Mouse (Mus musculus): ENCODE results near the gene Nhlrc1. TPM values are rescaled to one million over a fixed set of nuclear protein-coding genes. Genes with fewer than 3 reads are reported as not detected.
A peak's percentile ranks its signal among the peaks of the same experiment; 100 is the strongest.

Gene Nhlrc1
- polyA plus RNA-seq, 1 experiment from 2014 or later: 4.1 TPM

DNA sequence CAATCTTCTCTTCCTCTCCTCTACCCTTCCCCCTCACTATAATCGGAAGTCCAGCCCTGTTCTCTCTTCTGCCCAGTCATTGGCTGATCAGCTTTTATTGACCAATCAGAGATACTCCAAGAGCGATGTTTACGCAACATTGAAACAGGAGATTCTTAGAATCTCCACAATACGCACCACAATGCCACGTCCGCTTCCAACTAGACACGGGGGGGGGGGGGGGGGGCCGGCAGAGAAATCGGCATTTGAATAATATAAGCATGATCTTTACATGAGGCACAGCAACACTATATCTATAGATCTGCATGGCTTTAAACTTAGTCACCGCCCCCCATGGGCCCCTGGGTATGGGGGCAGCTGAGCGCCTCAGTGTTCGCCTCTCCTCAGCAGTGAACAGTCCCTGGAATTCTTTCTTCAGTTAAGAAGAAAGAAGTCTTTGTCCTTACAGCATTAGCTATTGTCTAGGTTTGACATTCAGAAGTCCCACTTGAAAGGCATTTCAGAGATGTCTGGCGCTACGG, 39.6 kb downstream of the Nhlrc1 start:
- no peaks in the 10 kb centered on the region for H3K9me3 ChIP-seq
- no peaks in the 10 kb centered on the region for H3K36me3 ChIP-seq
- H3K4me3 ChIP-seq: no peak overlapping the region
- peak overlapping the region; percentile 52; the same call in 1 of the 2 replicates for H3K9ac ChIP-seq
- no peaks in the 10 kb centered on the region for H3K27me3 ChIP-seq (replicated peaks)
- H3K27ac ChIP-seq (replicated peaks): no peak overlapping the region
- ATAC-seq (ENCODE audit: extremely low read depth, insufficient number of reproducible peaks, low FRiP score, low TSS enrichment): no peak
- WGBS: 53% methylated on average over 14 of the region's 14 CpGs
- peaks cover 26% of the 10 kb centered on the region for H3K4me1 ChIP-seq
- H3K4me2 ChIP-seq: peak overlapping the region; percentile 51

DNA sequence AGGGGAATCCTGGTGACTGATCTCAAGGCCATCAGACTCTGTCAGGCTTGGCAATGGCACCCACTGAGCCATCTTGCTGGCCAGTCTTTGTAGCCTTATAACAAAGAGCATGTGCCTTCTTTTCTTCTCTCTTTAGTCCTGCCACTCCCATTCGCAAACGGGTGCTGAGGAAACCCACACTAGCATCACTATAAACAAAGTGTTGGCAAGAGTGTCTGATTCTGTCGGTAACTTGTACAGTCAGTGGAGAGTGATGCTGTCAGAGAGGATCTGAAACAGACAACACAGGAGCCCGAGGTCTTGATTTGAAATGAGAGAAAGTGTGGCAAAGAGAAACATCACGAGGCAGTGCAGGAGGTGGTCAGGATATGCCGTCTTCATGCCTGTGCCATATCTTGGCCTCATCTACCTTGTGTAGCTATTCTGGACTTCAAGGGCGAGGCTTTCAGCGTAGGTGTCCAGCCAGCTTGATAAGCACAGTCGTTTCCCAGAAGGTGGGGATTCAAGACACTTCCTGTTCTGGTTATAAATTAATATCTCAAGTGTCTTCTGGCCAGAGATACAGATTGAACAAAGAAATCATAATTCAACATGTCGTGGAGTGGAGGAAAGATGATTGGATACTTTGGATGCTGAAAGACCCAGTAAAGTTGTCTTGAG, 44.2 kb downstream of the Nhlrc1 start:
- H3K27ac ChIP-seq (replicated peaks): no peak overlapping the region
- no peaks in the 10 kb centered on the region for H3K36me3 ChIP-seq
- H3K4me1 ChIP-seq: peaks cover 6% of the 10 kb centered on the region
- no peak overlapping the region for H3K4me2 ChIP-seq
- 64% methylated on average over 10 of the region's 10 CpGs for WGBS
- no peak overlapping the region for H3K4me3 ChIP-seq
- H3K9ac ChIP-seq: no peak overlapping the region
- H3K9me3 ChIP-seq: no peaks in the 10 kb centered on the region
- no peak for ATAC-seq (ENCODE audit: extremely low read depth, insufficient number of reproducible peaks, low FRiP score, low TSS enrichment)
- H3K27me3 ChIP-seq (replicated peaks): no peaks in the 10 kb centered on the region

DNA sequence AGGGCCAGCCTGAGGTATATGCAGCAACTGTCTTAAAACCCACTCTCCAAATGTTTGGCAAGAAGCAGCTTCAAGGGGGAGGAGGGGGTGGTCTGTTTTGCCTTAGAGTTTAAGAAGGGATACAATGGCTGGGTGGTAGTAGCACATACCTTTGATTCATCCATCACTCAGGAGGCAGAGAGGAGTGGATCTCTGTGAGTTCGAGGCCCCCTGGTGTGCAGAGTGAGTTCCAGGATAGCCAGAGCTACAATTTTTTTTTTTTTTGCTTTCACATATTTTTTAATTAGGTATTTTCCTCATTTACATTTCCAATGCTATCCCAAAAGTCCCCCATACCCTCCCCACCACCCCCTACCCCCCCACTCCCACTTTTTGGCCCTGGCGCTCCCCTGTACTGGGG, 46.0 kb downstream of the Nhlrc1 start:
- ATAC-seq (ENCODE audit: extremely low read depth, insufficient number of reproducible peaks, low FRiP score, low TSS enrichment): no peak
- Histone ChIP-seq H3K27ac (replicated peaks) (no peak overlapping the region), H3K4me2 (no peak overlapping the region), H3K36me3 (no peaks in the 10 kb centered on the region), H3K9me3 (no peaks in the 10 kb centered on the region), H3K9ac (no peak overlapping the region), H3K4me3 (no peak overlapping the region), H3K27me3 (replicated peaks) (no peaks in the 10 kb centered on the region), H3K4me1 (no peaks in the 10 kb centered on the region)
- 71% methylated on average over 2 of the region's 2 CpGs for WGBS

DNA sequence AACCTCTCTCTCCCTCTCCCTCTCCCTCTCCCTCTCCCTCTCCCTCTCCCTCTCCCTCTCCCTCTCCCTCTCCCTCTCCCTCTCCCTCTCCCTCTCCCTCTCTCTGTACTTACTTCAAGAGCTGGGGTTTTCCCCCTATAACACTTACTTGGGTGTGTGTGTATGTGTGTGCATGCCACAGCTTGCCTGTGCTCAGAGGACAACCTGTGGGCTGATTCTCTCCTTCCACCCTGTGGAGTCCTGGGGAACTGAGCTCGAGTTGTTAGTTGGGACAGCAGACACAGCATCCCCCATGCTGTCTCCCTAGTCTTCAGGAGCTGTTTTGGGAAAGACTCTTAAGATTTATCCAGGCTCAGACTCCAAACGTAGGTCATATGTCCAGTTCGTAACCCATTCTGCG, 47.3 kb downstream of the Nhlrc1 start:
- Histone ChIP-seq H3K4me2 (no peak overlapping the region), H3K36me3 (no peaks in the 10 kb centered on the region), H3K4me3 (no peak overlapping the region), H3K9ac (no peak overlapping the region), H3K9me3 (no peaks in the 10 kb centered on the region), H3K27ac (replicated peaks) (no peak overlapping the region), H3K4me1 (no peaks in the 10 kb centered on the region), H3K27me3 (replicated peaks) (no peaks in the 10 kb centered on the region)
- ATAC-seq (ENCODE audit: extremely low read depth, insufficient number of reproducible peaks, low FRiP score, low TSS enrichment): no peak
- 65% methylated on average over 4 of the region's 4 CpGs for WGBS

Other genes with a start within 250 kb of the Nhlrc1 start
- gene Kif13a, start 85.0 kb downstream of the Nhlrc1 start, polyA plus RNA-seq (2015; fragmentation: Nextera tagmentation; extraction: Ambion mirVana): 22.9 and 32.9 TPM in 2 replicates
- 6.6 and 7.0 TPM in 2 replicates for gene Kdm1b, start 28.6 kb upstream of the Nhlrc1 start, polyA plus RNA-seq (2015; fragmentation: Nextera tagmentation; extraction: Ambion mirVana)
- gene Tpmt, start 29.9 kb upstream of the Nhlrc1 start, polyA plus RNA-seq (2015; fragmentation: Nextera tagmentation; extraction: Ambion mirVana): 11.9 and 13.1 TPM in 2 replicates
- 152 and 167 TPM in 2 replicates for gene Dek, start 91.4 kb upstream of the Nhlrc1 start, polyA plus RNA-seq (2015; fragmentation: Nextera tagmentation; extraction: Ambion mirVana)
- 1.4 TPM in 2 replicates for gene Rnf144b, start 107.8 kb upstream of the Nhlrc1 start, polyA plus RNA-seq (2015; fragmentation: Nextera tagmentation; extraction: Ambion mirVana)